Mouse (Mus musculus): ENCODE measurements around the gene Cda.
A peak's percentile ranks its signal among the peaks of the same experiment; 100 is the strongest.

Cda gene

GRCm38 (mm10) chr4:138380132-138380689 is 12.4 kb upstream of the Cda start:
- TF ChIP-seq GATA4 (IDR thresholded peaks at IDR 0.05; ENCODE audit: insufficient replicate concordance, low read length), result no peak

- TF ChIP-seq GATA4 (IDR thresholded peaks at IDR 0.05; ENCODE audit: insufficient replicate concordance, low read length), result no peak
Observed at GRCm38 (mm10) chr4:138379091-138379840, 11.5 kb upstream of the Cda start.

GRCm38 (mm10) chr4:138377526-138377925 is 9.7 kb upstream of the Cda start:
- TF ChIP-seq GATA4 (IDR thresholded peaks at IDR 0.05; ENCODE audit: insufficient replicate concordance, low read length), result no peak

- TF ChIP-seq GATA4 (IDR thresholded peaks at IDR 0.05; ENCODE audit: insufficient replicate concordance, low read length), result no peak
Observed at GRCm38 (mm10) chr4:138375117-138375516, 7.3 kb upstream of the Cda start.

- no peak for TF ChIP-seq GATA4 (IDR thresholded peaks at IDR 0.05; ENCODE audit: insufficient replicate concordance, low read length)
Observed at GRCm38 (mm10) chr4:138370996-138371516, 3.3 kb upstream of the Cda start.

GRCm38 (mm10) chr4:138368498-138369260 is 887 bp upstream of the Cda start:
- no peak for TF ChIP-seq GATA4 (IDR thresholded peaks at IDR 0.05; ENCODE audit: insufficient replicate concordance, low read length)

GRCm38 (mm10) chr4:138366561-138366960 is 1.2 kb downstream of the Cda start:
- no peak for TF ChIP-seq GATA4 (IDR thresholded peaks at IDR 0.05; ENCODE audit: insufficient replicate concordance, low read length)

- TF ChIP-seq GATA4 (IDR thresholded peaks at IDR 0.05; ENCODE audit: insufficient replicate concordance, low read length), result no peak
Observed at GRCm38 (mm10) chr4:138363511-138363910, 4.3 kb downstream of the Cda start.

GRCm38 (mm10) chr4:138362883-138363282 is 4.9 kb downstream of the Cda start:
- TF ChIP-seq GATA4 (IDR thresholded peaks at IDR 0.05; ENCODE audit: insufficient replicate concordance, low read length), result no peak

GRCm38 (mm10) chr4:138361370-138361821 is 6.4 kb downstream of the Cda start:
- TF ChIP-seq GATA4 (IDR thresholded peaks at IDR 0.05; ENCODE audit: insufficient replicate concordance, low read length), result no peak

- no peak for TF ChIP-seq GATA4 (IDR thresholded peaks at IDR 0.05; ENCODE audit: insufficient replicate concordance, low read length)
Observed at GRCm38 (mm10) chr4:138358176-138358575, 9.6 kb downstream of the Cda start.

- no peak for TF ChIP-seq GATA4 (IDR thresholded peaks at IDR 0.05; ENCODE audit: insufficient replicate concordance, low read length)
Observed at GRCm38 (mm10) chr4:138356551-138356950, 11.2 kb downstream of the Cda start.

- no peak for TF ChIP-seq GATA4 (IDR thresholded peaks at IDR 0.05; ENCODE audit: insufficient replicate concordance, low read length)
Observed at GRCm38 (mm10) chr4:138356141-138356540, 11.7 kb downstream of the Cda start.

- peak; percentile 97 for TF ChIP-seq GATA4 (IDR thresholded peaks at IDR 0.05; ENCODE audit: insufficient replicate concordance, low read length)
Observed at GRCm38 (mm10) chr4:138355496-138355895, 12.3 kb downstream of the Cda start.

- TF ChIP-seq GATA4 (IDR thresholded peaks at IDR 0.05; ENCODE audit: insufficient replicate concordance, low read length), result no peak
Observed at GRCm38 (mm10) chr4:138353438-138354171, 14.2 kb downstream of the Cda start.
